Mouse (Mus musculus): Measurements from ENCODE around the gene Erv3.
"Not testable (repeated sequence)": the region's sequence is repeated elsewhere in the genome, so short reads cannot be mapped to it uniquely, and the experiment has no call there.

Gene Erv3

DNA sequence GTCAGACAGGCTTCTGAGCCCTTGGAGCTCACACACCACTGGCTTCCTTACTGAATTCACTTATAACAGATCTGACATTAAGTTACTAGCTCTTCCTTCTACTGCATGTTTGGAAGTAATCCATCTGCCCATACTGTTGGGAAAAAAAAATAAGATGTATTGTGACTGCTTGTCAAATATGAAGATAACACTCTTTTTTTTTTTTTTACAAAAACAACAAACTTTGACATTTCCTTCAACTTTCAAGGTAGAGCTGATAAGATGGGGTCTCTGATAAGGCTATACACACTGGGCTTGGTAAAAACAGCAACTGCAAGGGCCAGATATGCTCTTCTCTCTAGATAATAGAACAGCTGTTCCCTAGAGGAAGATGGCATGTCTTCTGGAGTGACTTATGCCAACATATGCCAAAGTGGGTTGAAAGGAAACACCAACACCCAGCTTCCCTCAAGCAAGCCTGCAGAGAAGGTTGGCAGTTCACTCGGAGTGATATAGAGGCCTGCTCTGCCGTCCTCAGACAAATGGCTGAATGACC is 4.8 kb upstream of the Erv3 start:
- intact Hi-C loops (cut with DNase I): no loop called here

DNA sequence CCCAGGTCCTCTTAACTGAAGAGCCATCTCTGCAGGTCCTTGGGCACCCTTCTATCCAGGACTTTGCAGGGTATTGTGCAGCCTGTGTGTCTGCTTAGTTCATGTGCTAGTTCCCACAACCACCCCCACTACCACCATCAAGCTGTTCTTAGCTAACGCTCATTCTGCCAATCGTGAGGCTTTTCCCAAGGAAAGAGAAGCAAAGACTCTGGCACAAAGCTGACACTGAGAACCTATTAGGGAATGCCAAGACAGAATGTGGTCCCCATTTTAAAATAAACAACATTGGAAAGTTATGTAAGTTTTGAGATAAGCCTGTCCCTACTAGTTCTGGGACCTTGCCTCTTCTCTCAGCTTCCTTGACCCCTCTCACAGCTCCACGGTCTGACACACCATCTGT is 3.9 kb upstream of the Erv3 start:
- intact Hi-C loops (cut with DNase I): no loop called here

DNA sequence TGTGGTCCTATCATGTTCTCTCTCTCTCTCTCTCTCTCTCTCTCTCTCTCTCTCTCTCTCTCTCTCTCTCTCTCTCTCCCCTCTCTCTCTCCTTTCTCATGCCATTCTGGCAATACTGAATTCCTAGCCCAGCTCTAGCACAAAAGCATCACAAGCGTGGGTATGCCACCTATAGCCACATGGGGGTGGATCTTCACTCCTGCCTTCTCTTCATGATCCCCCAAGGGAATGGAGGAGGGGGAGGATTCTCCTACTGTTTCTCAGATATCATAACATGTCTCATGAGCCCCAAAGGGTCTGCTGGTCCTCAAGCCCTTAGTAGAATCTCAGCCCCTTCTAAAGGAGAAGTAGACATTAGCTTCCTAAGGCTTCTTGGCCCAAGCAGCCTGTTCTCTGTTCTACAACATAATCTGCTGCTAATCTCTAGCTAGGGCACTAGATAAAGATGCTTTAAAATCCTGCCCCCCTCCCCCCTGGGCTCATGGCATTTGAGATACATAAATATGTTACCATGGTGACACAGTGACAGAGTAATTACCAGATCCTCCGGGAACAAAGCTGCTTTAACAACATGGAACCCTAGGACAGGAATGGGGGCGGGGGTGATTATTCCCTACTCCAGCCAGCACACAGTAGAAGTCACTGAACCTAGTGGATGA is 3.2 kb upstream of the Erv3 start:
- intact Hi-C loops (cut with DNase I): no loop called here

- intact Hi-C loops (cut with DNase I): no loop called here
Measured at GRCm38 (mm10) chr2:131857838-131858237, 1.7 kb downstream of the Erv3 start.

DNA sequence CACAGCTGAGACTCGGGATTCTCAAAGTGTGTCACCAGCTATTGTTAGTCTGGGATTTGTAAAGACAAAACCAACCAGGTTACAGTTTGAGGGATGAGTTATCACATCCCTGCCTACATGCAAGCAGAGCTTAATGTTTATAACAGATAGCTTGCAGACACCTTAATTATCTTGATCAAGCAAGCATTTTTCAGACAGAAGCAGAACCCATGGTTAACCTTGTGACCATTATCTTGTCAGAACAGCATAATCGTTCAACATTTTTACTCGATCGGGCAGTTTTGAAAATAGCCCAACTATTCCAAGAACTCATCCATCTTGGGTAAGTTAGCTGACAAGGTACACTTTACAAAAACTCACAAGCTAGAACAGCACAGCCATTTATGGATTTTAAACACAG is 5.8 kb downstream of the Erv3 start:
- intact Hi-C loops (cut with DNase I): no loop called here

DNA sequence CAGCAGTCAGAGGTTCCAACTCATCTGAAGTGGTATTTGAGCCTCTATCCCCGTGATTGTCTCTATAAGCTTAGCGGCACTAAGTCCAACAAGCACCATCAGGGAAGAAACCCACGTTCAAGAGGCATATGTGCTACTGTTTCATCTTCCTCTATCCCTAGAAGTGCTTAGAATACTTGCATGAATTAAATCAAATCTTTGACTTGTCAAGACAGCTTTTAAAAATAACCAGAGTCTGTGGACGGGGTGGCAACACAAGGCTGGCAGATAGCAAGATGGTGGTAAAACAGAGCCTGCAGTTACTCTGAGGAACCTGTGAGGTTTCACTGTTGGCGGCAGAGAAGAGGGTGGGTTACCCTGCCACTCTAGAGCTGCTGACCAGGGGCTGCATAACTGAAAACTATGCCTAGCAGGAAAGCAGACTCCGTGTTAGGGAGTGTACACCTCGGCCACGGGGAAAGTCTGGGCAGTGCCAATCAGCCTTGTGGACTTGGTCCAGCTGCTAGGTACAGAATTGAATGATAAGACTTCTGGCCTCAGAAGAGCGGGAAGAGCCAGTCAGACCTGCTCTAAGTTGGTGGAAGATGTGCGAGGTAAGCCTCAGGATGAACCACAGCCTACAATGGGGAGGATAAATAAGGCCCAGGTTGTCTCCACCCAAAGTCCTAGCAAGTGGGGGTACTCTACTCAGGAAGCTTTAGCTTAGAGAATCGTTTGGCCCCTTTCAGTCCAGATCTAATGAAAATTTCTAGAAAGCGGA is 8.0 kb downstream of the Erv3 start:
- intact Hi-C loops (cut with DNase I): no loop called here

GRCm38 (mm10) chr2:131850047-131850446 is 9.5 kb downstream of the Erv3 start:
- intact Hi-C loops (cut with DNase I): no loop called here

DNA sequence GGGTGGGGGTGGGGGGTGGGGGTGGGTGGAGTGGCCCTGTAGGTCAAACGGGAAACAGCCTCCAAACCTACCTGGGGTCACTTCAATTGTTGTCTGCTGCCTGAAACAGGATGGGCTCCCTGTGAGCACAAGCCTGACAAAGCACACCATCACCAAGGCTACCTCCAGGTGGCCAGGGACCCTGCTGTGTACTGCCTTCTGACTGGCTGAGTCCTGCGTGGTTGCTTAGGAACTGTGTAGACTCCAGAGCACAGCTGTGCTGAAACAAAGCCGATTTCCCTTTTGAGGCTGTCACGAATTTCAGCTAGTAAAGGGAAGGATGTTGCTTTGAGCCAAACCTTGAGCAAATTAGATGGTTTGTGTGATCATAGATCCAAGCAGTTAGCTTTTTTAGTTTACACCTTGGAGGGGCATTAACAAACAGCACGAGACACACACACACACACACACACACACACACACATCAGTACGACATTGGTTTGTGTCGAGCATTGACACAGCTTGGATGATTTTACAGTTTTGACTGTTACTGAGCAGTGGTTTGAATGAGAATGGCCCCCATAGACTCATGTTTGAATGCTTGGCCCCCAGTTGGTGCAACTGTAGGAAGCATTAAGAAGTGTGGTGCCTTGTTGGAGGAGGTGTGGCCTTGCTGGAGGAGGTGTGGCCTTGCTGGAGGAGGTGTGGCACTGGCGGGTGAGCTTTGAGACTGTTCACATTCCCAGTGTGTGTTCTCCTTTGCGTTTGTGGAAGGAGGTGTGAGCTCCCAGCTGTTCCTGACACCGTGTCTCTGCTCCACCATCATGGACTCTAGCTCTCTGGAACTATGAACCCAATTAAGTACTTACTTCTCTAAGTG is 11.8 kb downstream of the Erv3 start:
- intact Hi-C loops (cut with DNase I): no loop called here

DNA sequence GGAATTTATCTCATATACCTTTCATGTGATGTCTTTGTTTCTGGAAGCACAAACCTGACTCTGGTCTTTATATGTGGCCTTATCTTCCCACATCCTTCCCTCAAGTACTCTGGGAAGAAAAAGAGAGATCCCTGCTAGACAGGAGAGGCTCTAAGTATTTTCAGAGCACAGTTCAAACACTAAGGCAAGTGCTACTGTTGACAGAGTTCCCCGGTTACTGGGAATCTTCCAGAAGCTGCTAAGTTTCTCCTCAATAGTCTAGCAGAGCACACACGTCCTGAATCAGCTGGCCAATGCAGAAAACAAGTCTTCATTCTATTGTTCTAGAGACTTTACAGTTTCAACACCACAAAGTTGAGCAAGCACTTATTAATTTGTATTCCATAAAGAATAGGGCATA is 12.7 kb downstream of the Erv3 start:
- intact Hi-C loops (cut with DNase I): no loop called here

- intact Hi-C loops (cut with DNase I): no loop called here
Measured at GRCm38 (mm10) chr2:131846132-131846710, 13.3 kb downstream of the Erv3 start.

DNA sequence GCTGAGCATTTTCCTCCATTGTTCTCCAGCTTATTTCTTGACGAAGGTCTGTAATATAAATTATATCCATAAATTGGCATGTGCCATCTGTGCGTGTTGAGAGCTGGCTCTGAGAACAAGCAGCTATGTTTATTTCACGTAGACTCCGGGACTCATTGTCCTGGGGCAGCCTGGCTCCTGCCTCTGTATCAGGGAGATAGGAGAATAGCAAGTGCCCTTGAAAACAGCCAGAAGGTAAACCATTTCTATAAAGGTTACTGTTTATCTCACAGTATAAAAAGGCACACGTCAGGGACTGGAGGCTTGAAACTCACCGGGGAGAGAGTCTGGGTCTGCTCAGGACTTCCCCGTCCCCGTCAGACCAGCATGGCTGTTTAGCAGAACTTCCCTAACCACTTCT is 13.9 kb downstream of the Erv3 start:
- intact Hi-C loops (cut with DNase I): no loop called here

- intact Hi-C loops (cut with DNase I): no loop called here
Measured at GRCm38 (mm10) chr2:131842568-131842967, 17.0 kb downstream of the Erv3 start.

GRCm38 (mm10) chr2:131841321-131841693 is 18.2 kb downstream of the Erv3 start:
- intact Hi-C loops (cut with DNase I): no loop called here

DNA sequence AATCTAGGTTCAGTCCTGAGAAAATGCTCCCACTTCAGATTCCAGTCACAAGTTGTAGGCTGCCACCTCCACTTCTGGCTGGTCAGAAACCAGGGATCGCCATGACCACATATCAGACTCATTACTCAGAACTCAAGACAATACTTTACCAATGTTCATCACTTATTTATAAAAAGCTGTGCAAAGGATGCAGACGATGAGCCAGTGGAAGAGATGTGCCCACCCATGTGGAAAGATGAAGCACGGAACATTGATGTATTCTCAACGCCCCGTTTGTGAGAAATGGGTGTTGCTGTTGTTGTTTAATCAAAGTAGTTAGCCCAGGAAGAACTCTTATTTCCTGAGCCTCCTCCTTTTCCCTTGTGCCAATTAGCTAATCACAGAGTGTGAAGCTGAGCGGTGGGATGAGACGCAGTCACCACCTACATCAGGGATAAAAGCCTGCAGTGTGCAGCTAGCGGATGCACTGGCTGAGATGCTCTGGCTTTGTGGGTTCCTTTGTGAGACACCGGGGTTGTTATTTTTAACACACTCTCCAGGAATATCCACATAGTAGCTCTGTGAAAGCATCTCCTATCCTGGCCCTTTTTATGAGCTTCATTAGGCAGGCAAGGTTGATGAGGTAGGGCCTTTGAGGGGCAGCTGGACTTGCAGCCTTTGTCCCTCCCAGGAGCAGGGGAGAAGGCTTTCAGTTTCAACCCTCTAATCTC is 18.8 kb downstream of the Erv3 start:
- intact Hi-C loops (cut with DNase I): no loop called here

DNA sequence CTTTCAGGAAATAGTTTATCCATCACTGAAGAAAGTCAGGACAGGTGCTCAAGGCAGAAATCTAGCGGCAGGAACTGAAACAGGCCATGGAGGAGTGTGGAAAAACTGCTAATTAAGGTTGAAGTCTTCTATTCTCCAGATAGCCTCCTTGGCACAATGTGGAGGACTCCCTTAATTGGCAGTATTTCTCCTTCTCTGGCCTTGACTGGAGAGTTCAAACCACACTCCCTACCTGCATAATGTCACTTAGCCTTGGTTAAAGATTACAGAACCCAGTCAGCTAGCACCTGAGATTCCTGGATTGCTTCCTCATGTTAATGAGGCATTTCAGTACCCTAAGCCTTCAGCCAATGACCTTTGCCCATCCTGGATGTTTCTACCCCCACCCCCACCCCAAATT is 25.3 kb downstream of the Erv3 start:
- intact Hi-C loops (cut with DNase I): no loop called here

DNA sequence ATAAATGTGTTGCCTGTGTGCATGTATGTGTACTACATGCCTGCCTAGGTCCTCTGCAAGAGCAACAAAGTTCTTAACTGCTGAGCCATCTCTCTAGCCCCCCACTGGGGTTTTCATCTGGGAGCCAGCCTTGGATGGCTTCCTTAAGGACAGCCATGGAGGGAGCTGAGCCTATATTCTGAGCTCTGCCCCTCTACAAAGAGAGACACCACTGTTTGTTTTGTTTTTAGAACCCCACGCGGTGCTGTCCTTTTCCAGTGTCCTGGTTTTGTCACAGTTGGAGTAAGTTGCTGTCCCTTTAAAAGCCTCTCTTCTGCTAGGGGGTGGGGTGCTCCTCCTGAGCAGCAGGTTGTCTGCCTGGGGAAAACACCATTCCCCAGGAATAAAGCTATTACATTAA is 27.7 kb downstream of the Erv3 start:
- intact Hi-C loops (cut with DNase I): no loop called here

DNA sequence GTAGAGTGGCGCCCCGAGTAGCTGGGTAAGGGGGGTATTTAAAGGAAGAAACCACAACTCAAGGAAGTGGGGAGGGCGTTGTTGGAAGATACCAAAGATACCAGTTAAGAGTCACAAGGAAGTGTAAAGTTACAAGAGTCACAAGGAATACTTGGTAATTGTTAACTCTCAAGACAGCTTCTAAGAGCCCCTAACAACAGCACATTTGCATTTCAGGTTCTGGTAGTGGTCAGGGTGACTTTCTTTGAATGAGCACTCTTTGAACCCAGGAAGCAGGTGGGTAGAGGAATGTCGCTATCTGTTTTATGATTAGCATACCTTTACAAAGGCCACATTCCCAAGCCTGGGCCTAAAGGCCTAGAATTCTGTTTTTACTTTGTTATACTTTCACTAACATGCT is 28.6 kb downstream of the Erv3 start:
- intact Hi-C loops (cut with DNase I): not testable (repeated sequence)

DNA sequence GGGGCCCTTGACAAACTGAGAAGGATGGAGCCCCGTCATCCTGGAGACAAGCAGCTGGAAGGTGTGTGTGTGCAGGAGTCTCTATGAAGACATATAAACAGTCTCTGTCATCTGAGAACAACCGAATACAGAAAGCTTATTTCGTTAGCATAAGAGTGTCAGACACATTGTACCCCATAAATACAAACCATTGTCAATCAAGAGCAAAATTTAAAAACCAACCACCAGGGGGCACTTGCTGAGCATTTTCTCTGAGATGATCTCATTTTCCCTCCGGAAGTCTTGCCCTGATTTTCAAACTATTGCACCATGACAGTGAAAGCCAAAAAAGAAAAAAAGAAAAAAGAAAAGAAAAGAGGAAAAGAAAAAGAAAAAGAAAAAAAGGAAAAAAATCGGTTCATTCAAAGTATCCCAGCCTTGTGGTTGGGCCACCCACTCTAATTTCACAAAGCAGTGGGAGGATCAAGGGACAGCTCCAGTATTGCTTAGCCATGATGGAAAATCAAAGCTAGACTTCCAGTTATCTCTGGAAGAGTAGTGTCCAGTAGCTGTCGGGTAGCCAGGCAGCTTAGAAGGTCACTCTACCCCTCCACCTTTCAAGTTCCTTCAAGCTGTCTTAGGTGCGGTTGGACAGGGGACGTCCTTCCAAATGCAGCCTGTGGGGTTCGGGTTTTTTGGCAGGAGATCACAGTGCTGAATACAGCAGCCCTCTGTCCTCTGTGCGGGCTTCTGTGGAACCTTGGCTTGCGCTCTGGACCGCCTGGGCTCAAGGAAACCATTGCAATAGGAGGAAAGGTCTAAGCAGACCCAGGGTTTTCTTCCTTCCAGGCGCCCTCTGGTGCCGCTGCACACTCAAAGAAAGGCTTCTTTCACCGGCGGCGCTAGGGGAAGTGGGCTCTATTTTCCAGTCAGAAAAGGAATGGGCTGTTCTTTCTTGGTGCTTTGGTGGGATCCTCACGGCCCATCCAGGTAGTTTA is 31.3 kb downstream of the Erv3 start:
- intact Hi-C loops (cut with DNase I): loop anchor here (10.0 kb wide), 1 partner anchor 417 kb away; the partner anchor contains the start of gene Tmem230

- intact Hi-C loops (cut with DNase I): loop anchor here (10.0 kb wide), 1 partner anchor 418 kb away; the partner anchor contains the start of gene Tmem230
Measured at GRCm38 (mm10) chr2:131827026-131827687, 32.4 kb downstream of the Erv3 start.

Data from adrenal gland (tissue).